Mouse (Mus musculus): ENCODE measurements at regions not wholly inside any gene's neighbourhood (a gene's known extent, or its start where the extent isn't known, plus 50 kb on each side); places are given as distances from the start of the nearest gene placed in this dataset.
"Not testable (repeated sequence)": the region's sequence is repeated elsewhere in the genome, so short reads cannot be mapped to it uniquely, and the experiment has no call there.

GRCm38 (mm10) chr13:5576568-5576967, 284.7 kb upstream of the Klf6 start:
- WGBS, result 71% methylated on average over 5 of the region's 5 CpGs
- Histone ChIP-seq H3K4me3 (no peak overlapping the region), H3K9me3 (replicated peaks) (no peaks in the 10 kb centered on the region), H3K27me3 (ENCODE audit: low read depth, poor library complexity, severe bottlenecking) (no peaks in the 10 kb centered on the region), H3K36me3 (no peaks in the 10 kb centered on the region), H3K4me1 (no peaks in the 10 kb centered on the region), H3K27ac (no peak overlapping the region)
- no peak for DNase-seq (ENCODE audit: low spot score)

GRCm38 (mm10) chr13:5583681-5584080, 277.6 kb upstream of the Klf6 start:
- not testable (repeated sequence) for DNase-seq (ENCODE audit: low spot score); H3K4me1 ChIP-seq; H3K27me3 ChIP-seq (ENCODE audit: low read depth, poor library complexity, severe bottlenecking); H3K9me3 ChIP-seq (replicated peaks); H3K4me3 ChIP-seq; H3K36me3 ChIP-seq; H3K27ac ChIP-seq
- 91% methylated on average over 7 of the region's 7 CpGs for WGBS

GRCm38 (mm10) chr13:5587196-5587595, 274.1 kb upstream of the Klf6 start:
- no peak overlapping the region for H3K27ac ChIP-seq
- no peak overlapping the region for H3K4me3 ChIP-seq
- H3K36me3 ChIP-seq, result no peaks in the 10 kb centered on the region
- no peaks in the 10 kb centered on the region for H3K27me3 ChIP-seq (ENCODE audit: low read depth, poor library complexity, severe bottlenecking)
- no peak for DNase-seq (ENCODE audit: low spot score)
- no peaks in the 10 kb centered on the region for H3K4me1 ChIP-seq
- H3K9me3 ChIP-seq (replicated peaks), result no peaks in the 10 kb centered on the region

GRCm38 (mm10) chr13:5591286-5591685, 270.0 kb upstream of the Klf6 start:
- Histone ChIP-seq H3K4me3 (no peak overlapping the region), H3K4me1 (no peaks in the 10 kb centered on the region), H3K27ac (no peak overlapping the region), H3K36me3 (no peaks in the 10 kb centered on the region), H3K27me3 (ENCODE audit: low read depth, poor library complexity, severe bottlenecking) (no peaks in the 10 kb centered on the region), H3K9me3 (replicated peaks) (no peaks in the 10 kb centered on the region)
- DNase-seq (ENCODE audit: low spot score), result no peak
- 86% methylated on average over 2 of the region's 2 CpGs for WGBS

- Histone ChIP-seq H3K27ac (no peak overlapping the region), H3K4me3 (no peak overlapping the region), H3K4me1 (no peaks in the 10 kb centered on the region), H3K9me3 (replicated peaks) (no peaks in the 10 kb centered on the region), H3K36me3 (no peaks in the 10 kb centered on the region), H3K27me3 (ENCODE audit: low read depth, poor library complexity, severe bottlenecking) (no peaks in the 10 kb centered on the region)
- WGBS, result 75% methylated on average over 4 of the region's 4 CpGs
- no peak for DNase-seq (ENCODE audit: low spot score)
These were observed 269.3 kb upstream of the Klf6 start for GRCm38 (mm10) chr13:5591837-5592555.

- no peaks in the 10 kb centered on the region for H3K4me1 ChIP-seq
- 83% methylated on average over 3 of the region's 3 CpGs for WGBS
- no peaks in the 10 kb centered on the region for H3K27me3 ChIP-seq (ENCODE audit: low read depth, poor library complexity, severe bottlenecking)
- no peak overlapping the region for H3K27ac ChIP-seq
- H3K9me3 ChIP-seq (replicated peaks), result no peaks in the 10 kb centered on the region
- no peaks in the 10 kb centered on the region for H3K36me3 ChIP-seq
- H3K4me3 ChIP-seq, result no peak overlapping the region
- no peak for DNase-seq (ENCODE audit: low spot score)
These were observed 268.7 kb upstream of the Klf6 start for GRCm38 (mm10) chr13:5592556-5593061.

GRCm38 (mm10) chr13:5601648-5602047, 259.6 kb upstream of the Klf6 start:
- 82% methylated on average over 1 of the region's 1 CpGs for WGBS
- H3K4me1 ChIP-seq, result no peaks in the 10 kb centered on the region
- DNase-seq (ENCODE audit: low spot score), result no peak

GRCm38 (mm10) chr13:5603905-5604596, 257.2 kb upstream of the Klf6 start:
- no peak for DNase-seq (ENCODE audit: low spot score)

More at GRCm38 (mm10) chr13:5601648-5602047, 259.6 kb upstream of the Klf6 start:
- H3K27me3 ChIP-seq (ENCODE audit: low read depth, poor library complexity, severe bottlenecking), result no peaks in the 10 kb centered on the region
- no peak overlapping the region for H3K4me3 ChIP-seq
- H3K27ac ChIP-seq, result no peak overlapping the region
- no peaks in the 10 kb centered on the region for H3K9me3 ChIP-seq (replicated peaks)
- no peaks in the 10 kb centered on the region for H3K36me3 ChIP-seq

GRCm38 (mm10) chr13:5605418-5605817, 255.9 kb upstream of the Klf6 start:
- DNase-seq (ENCODE audit: low spot score), result no peak
- no peak overlapping the region for H3K4me3 ChIP-seq

More at GRCm38 (mm10) chr13:5603905-5604596, 257.2 kb upstream of the Klf6 start:
- Histone ChIP-seq H3K36me3 (no peaks in the 10 kb centered on the region), H3K4me1 (no peaks in the 10 kb centered on the region), H3K27ac (no peak overlapping the region), H3K9me3 (replicated peaks) (no peaks in the 10 kb centered on the region), H3K4me3 (no peak overlapping the region), H3K27me3 (ENCODE audit: low read depth, poor library complexity, severe bottlenecking) (no peaks in the 10 kb centered on the region)
- 77% methylated on average over 5 of the region's 5 CpGs for WGBS

GRCm38 (mm10) chr13:5607462-5607861, 253.8 kb upstream of the Klf6 start:
- 87% methylated on average over 4 of the region's 4 CpGs for WGBS
- no peak for DNase-seq (ENCODE audit: low spot score)
- Histone ChIP-seq H3K4me3 (no peak overlapping the region), H3K9me3 (replicated peaks) (no peaks in the 10 kb centered on the region), H3K27me3 (ENCODE audit: low read depth, poor library complexity, severe bottlenecking) (no peaks in the 10 kb centered on the region), H3K27ac (no peak overlapping the region), H3K36me3 (no peaks in the 10 kb centered on the region), H3K4me1 (no peaks in the 10 kb centered on the region)

More at GRCm38 (mm10) chr13:5605418-5605817, 255.9 kb upstream of the Klf6 start:
- Histone ChIP-seq H3K27me3 (ENCODE audit: low read depth, poor library complexity, severe bottlenecking) (no peaks in the 10 kb centered on the region), H3K36me3 (no peaks in the 10 kb centered on the region), H3K9me3 (replicated peaks) (no peaks in the 10 kb centered on the region), H3K27ac (no peak overlapping the region), H3K4me1 (no peaks in the 10 kb centered on the region)

- Histone ChIP-seq H3K27me3 (ENCODE audit: low read depth, poor library complexity, severe bottlenecking) (no peaks in the 10 kb centered on the region), H3K4me3 (no peak overlapping the region), H3K9me3 (replicated peaks) (no peaks in the 10 kb centered on the region), H3K4me1 (no peaks in the 10 kb centered on the region), H3K36me3 (no peaks in the 10 kb centered on the region), H3K27ac (no peak overlapping the region)
- WGBS, result 89% methylated on average over 7 of the region's 7 CpGs
- no peak for DNase-seq (ENCODE audit: low spot score)
These were observed 247.0 kb upstream of the Klf6 start for GRCm38 (mm10) chr13:5614186-5614737.

GRCm38 (mm10) chr13:5614833-5615232, 246.4 kb upstream of the Klf6 start:
- no peaks in the 10 kb centered on the region for H3K36me3 ChIP-seq
- H3K27me3 ChIP-seq (ENCODE audit: low read depth, poor library complexity, severe bottlenecking), result no peaks in the 10 kb centered on the region
- 95% methylated on average over 5 of the region's 5 CpGs for WGBS
- DNase-seq (ENCODE audit: low spot score), result no peak
- no peak overlapping the region for H3K4me3 ChIP-seq
- H3K4me1 ChIP-seq, result no peaks in the 10 kb centered on the region
- H3K27ac ChIP-seq, result no peak overlapping the region
- H3K9me3 ChIP-seq (replicated peaks), result no peaks in the 10 kb centered on the region

GRCm38 (mm10) chr13:5615327-5615726, 246.0 kb upstream of the Klf6 start:
- no peaks in the 10 kb centered on the region for H3K9me3 ChIP-seq (replicated peaks)
- H3K4me1 ChIP-seq, result no peaks in the 10 kb centered on the region
- H3K27ac ChIP-seq, result no peak overlapping the region
- H3K27me3 ChIP-seq (ENCODE audit: low read depth, poor library complexity, severe bottlenecking), result no peaks in the 10 kb centered on the region
- H3K36me3 ChIP-seq, result no peaks in the 10 kb centered on the region
- 82% methylated on average over 3 of the region's 3 CpGs for WGBS
- DNase-seq (ENCODE audit: low spot score), result no peak
- H3K4me3 ChIP-seq, result no peak overlapping the region

Data from limb, embryonic 10.5 days (tissue).